Mouse (Mus musculus): ENCODE measurements around the gene Kirrel. TPM values are rescaled to one million over a fixed set of nuclear protein-coding genes. Genes with fewer than 3 reads are reported as not detected.

Gene Kirrel
- polyA plus RNA-seq, 1 experiment: 20.7 TPM

DNA sequence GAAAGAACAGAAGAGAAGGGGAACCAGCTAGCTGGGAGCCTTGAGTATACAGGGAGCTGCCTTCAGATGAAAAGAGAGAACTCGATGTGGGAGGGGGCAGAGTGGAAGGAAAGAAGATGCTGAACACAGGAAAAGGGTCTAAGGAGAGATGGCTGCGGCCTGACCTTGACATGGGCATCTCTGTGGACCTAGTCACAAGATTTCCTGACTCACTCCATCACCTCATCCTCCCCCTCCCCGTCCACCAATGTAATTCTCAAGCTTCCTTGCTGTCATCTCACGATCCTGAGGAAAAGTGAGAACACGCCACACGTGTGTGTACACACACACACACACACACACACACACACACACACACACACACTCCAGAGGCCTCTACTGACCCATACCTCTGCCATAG, 17.2 kb downstream of the Kirrel start:
- no peak for TF ChIP-seq E2F4 (IDR thresholded peaks at IDR 0.05; ENCODE audit: insufficient read depth)
- no peak for TF ChIP-seq TCF3 (IDR thresholded peaks at IDR 0.05; ENCODE audit: insufficient read length, low read depth)
- no peak for TF ChIP-seq REST (IDR thresholded peaks at IDR 0.05; ENCODE audit: insufficient read depth, insufficient read length)
- no peak overlapping the region for H3ac ChIP-seq (ENCODE audit: control insufficient read depth, insufficient read length)
- no peaks in the 10 kb centered on the region for H3K27me3 ChIP-seq (ENCODE audit: control insufficient read depth, insufficient read depth, insufficient read length)
- peak overlapping the region; percentile 83 for H3K4me2 ChIP-seq (ENCODE audit: low read depth)
- peaks cover 7% of the 10 kb centered on the region for H3K36me3 ChIP-seq (ENCODE audit: control insufficient read depth, insufficient read depth)
- H3K4me3 ChIP-seq: no peak overlapping the region
- H3K79me2 ChIP-seq (ENCODE audit: control insufficient read depth, insufficient read depth): peaks cover 87% of the 10 kb centered on the region

DNA sequence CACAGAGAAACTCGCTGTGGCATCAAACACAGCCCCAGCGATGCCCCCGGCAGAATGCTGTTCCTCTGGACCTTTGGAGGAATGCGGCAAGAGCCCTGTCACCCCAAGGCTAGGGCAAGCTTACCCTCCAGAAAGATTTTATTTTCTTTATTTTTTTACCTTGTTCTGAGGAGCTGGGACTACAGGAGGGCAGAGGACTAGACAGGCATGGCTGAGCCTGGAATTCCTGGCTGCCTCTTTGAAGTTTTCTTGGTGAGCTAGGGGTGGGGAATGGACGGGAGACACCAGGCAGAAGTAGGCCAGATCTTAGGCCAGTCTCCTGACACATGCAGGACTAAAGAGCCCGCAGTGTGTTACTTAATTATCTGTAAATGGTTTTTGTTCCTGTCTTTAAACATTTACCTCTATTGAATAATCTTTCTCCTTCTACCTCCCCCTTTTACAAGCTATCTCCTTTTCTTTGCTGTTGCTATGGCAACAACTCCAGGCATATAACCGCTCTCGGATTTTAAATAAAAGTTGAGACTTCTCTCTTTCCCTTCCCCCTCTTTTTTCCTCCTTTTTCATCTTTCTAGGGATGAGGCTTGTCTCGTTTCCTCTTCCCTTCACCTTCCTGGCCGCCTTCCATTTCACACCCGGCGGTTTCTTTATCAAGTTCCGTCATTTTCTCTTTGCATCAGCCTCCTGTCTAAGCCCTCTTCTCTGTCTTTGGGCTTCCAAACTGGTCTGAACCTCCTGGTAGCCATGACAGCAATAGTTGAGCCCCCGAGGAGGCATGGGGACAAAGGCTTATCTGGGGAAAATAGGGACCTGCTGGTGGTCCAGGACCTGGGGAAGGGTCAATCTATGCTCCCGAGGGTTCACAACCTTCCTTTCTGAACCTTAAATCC, 19.9 kb downstream of the Kirrel start:
- H3K36me3 ChIP-seq (ENCODE audit: control insufficient read depth, insufficient read depth): peaks cover 7% of the 10 kb centered on the region
- H3K27me3 ChIP-seq (ENCODE audit: control insufficient read depth, insufficient read depth, insufficient read length): no peaks in the 10 kb centered on the region
- no peak overlapping the region for H3K4me3 ChIP-seq
- peaks cover 70% of the 10 kb centered on the region for H3K79me2 ChIP-seq (ENCODE audit: control insufficient read depth, insufficient read depth)
- no peak overlapping the region for H3K4me2 ChIP-seq (ENCODE audit: low read depth)
- TF ChIP-seq MAX (IDR thresholded peaks at IDR 0.05; ENCODE audit: low read depth) (no peak), USF1 (IDR thresholded peaks at IDR 0.05; ENCODE audit: low read depth) (no peak), E2F4 (IDR thresholded peaks at IDR 0.05; ENCODE audit: insufficient read depth) (no peak), REST (IDR thresholded peaks at IDR 0.05; ENCODE audit: insufficient read depth, insufficient read length) (no peak), POLR2AphosphoS2 (IDR thresholded peaks at IDR 0.05; ENCODE audit: insufficient read length, low read depth) (no peak), POLR2A (IDR thresholded peaks at IDR 0.05; ENCODE audit: insufficient read length, low read depth) (no peak), MYOD1 (IDR thresholded peaks at IDR 0.05; ENCODE audit: control insufficient read depth in 1 of 3, insufficient read length in 2 of 3, low read depth in 2 of 3) (no peak), CEBPB (IDR thresholded peaks at IDR 0.05; ENCODE audit: insufficient read depth, poor library complexity, severe bottlenecking) (no peak), TCF3 (IDR thresholded peaks at IDR 0.05; ENCODE audit: insufficient read length, low read depth) (no peak), TCF12 (IDR thresholded peaks at IDR 0.05; ENCODE audit: insufficient read depth, poor library complexity, severe bottlenecking) (no peak), MYOG (IDR thresholded peaks at IDR 0.05; ENCODE audit: control insufficient read depth in 1 of 3, insufficient read depth in 1 of 3, insufficient read length in 2 of 3, low read depth in 2 of 3) (no peak), SRF (IDR thresholded peaks at IDR 0.05; ENCODE audit: control insufficient read depth, insufficient read length, low read depth) (no peak)
- no peak overlapping the region for H3ac ChIP-seq (ENCODE audit: control insufficient read depth, insufficient read length)

DNA sequence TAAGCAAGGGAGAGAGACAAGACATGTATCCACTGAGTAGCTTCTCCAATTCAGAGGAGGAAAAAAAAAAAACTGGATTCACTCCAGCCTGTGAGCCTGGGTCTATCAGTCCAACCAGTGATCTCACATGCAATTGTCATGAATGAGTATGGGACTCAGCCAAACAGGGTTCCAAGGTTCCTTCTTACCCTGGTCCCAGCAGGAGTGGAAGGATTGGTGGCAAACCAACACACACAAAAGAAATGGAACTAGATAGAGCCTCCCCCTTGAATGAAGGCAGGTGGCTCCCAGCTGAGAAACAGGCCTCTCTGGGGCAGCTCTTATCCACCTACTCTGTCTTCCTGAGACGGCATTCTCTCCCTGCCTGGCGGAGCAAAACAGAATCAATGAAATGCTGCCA, 21.5 kb downstream of the Kirrel start:
- Histone ChIP-seq H3K4me2 (ENCODE audit: low read depth) (no peak overlapping the region), H3K36me3 (ENCODE audit: control insufficient read depth, insufficient read depth) (peaks cover 7% of the 10 kb centered on the region), H3ac (ENCODE audit: control insufficient read depth, insufficient read length) (no peak overlapping the region), H3K79me2 (ENCODE audit: control insufficient read depth, insufficient read depth) (peaks cover 74% of the 10 kb centered on the region), H3K4me3 (no peak overlapping the region), H3K27me3 (ENCODE audit: control insufficient read depth, insufficient read depth, insufficient read length) (no peaks in the 10 kb centered on the region)
- TF ChIP-seq TCF3 (IDR thresholded peaks at IDR 0.05; ENCODE audit: insufficient read length, low read depth) (no peak), POLR2AphosphoS2 (IDR thresholded peaks at IDR 0.05; ENCODE audit: insufficient read length, low read depth) (no peak), POLR2A (IDR thresholded peaks at IDR 0.05; ENCODE audit: insufficient read length, low read depth) (no peak), USF1 (IDR thresholded peaks at IDR 0.05; ENCODE audit: low read depth) (no peak), SRF (IDR thresholded peaks at IDR 0.05; ENCODE audit: control insufficient read depth, insufficient read length, low read depth) (no peak), MYOD1 (IDR thresholded peaks at IDR 0.05; ENCODE audit: control insufficient read depth in 1 of 3, insufficient read length in 2 of 3, low read depth in 2 of 3) (no peak), TCF12 (IDR thresholded peaks at IDR 0.05; ENCODE audit: insufficient read depth, poor library complexity, severe bottlenecking) (no peak), MAX (IDR thresholded peaks at IDR 0.05; ENCODE audit: low read depth) (no peak), E2F4 (IDR thresholded peaks at IDR 0.05; ENCODE audit: insufficient read depth) (no peak), REST (IDR thresholded peaks at IDR 0.05; ENCODE audit: insufficient read depth, insufficient read length) (no peak), MYOG (IDR thresholded peaks at IDR 0.05; ENCODE audit: control insufficient read depth in 1 of 3, insufficient read depth in 1 of 3, insufficient read length in 2 of 3, low read depth in 2 of 3) (no peak), CEBPB (IDR thresholded peaks at IDR 0.05; ENCODE audit: insufficient read depth, poor library complexity, severe bottlenecking) (no peak)

DNA sequence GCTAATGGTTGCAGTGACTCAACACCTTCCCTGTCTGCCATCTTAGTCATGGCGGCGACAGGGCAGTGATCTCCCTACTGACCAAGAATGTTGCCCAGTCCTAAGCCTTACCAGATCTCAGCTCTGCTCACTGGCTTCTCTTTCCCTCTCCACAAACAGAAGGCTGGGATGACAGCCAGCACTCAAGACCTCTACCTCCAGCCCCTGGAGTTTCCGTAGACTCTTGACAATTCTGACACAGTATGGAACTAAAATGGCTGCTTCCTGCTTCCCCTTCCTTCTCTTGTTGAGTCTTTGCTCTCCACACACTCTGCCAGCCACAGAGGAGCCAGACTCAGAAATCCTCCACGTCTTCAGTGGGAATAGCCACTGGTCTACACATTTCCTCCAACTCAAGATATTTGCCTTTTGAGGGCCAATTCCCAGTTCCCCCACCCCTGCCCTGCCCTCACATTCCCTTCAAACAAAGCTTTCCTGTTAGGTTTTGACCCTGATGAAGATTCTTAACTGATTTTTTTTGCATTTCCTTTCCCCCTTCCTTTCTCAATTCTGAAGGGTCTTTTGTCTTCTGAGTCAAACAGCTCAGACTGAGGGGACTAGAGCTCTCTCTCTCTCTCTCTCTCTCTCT, 22.3 kb downstream of the Kirrel start:
- H3K79me2 ChIP-seq (ENCODE audit: control insufficient read depth, insufficient read depth): peaks cover 82% of the 10 kb centered on the region
- TF ChIP-seq USF1 (IDR thresholded peaks at IDR 0.05; ENCODE audit: low read depth) (no peak), E2F4 (IDR thresholded peaks at IDR 0.05; ENCODE audit: insufficient read depth) (no peak), REST (IDR thresholded peaks at IDR 0.05; ENCODE audit: insufficient read depth, insufficient read length) (no peak), CEBPB (IDR thresholded peaks at IDR 0.05; ENCODE audit: insufficient read depth, poor library complexity, severe bottlenecking) (no peak), POLR2A (IDR thresholded peaks at IDR 0.05; ENCODE audit: insufficient read length, low read depth) (no peak), SRF (IDR thresholded peaks at IDR 0.05; ENCODE audit: control insufficient read depth, insufficient read length, low read depth) (no peak), MYOG (IDR thresholded peaks at IDR 0.05; ENCODE audit: control insufficient read depth in 1 of 3, insufficient read depth in 1 of 3, insufficient read length in 2 of 3, low read depth in 2 of 3) (no peak), POLR2AphosphoS2 (IDR thresholded peaks at IDR 0.05; ENCODE audit: insufficient read length, low read depth) (no peak)
- no peak overlapping the region for H3K4me2 ChIP-seq (ENCODE audit: low read depth)
- H3K36me3 ChIP-seq (ENCODE audit: control insufficient read depth, insufficient read depth): peaks cover 7% of the 10 kb centered on the region
- no peaks in the 10 kb centered on the region for H3K27me3 ChIP-seq (ENCODE audit: control insufficient read depth, insufficient read depth, insufficient read length)
- H3ac ChIP-seq (ENCODE audit: control insufficient read depth, insufficient read length): no peak overlapping the region
- no peak overlapping the region for H3K4me3 ChIP-seq

All from myocyte (in vitro differentiated cells).